Mouse (Mus musculus): ENCODE results near the gene P4hb. TPM values are rescaled to one million over a fixed set of nuclear protein-coding genes. Genes with fewer than 3 reads are reported as not detected.
"Not testable (repeated sequence)": the region's sequence is repeated elsewhere in the genome, so short reads cannot be mapped to it uniquely, and the experiment has no call there.

P4hb gene
- polyA plus RNA-seq, 1 experiment from 2014 or later, result 485 TPM

DNA sequence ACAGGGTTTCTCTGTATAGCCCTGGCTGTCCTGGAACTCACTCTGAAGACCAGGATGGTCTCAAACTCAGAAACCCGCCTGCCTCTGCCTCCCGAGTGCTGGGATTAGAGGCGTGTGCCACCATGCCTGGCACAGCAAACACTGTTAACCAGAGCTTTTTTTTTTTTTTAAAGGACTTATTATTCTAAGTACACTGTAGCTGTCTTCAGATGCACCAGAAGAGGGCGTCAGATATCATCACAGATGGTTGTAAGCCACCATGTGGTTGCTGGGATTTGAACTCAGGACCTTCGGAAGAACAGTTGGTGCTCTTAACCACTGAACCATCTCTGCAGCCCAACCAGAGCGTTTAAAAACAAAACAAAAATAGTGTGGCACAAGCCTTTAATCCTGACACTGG, 14.2 kb downstream of the P4hb start:
- H3K4me1 ChIP-seq; H3K27ac ChIP-seq; H3K27me3 ChIP-seq (ENCODE audit: poor library complexity, severe bottlenecking); H3K9me3 ChIP-seq; DNase-seq (ENCODE audit: extremely low spot score, low spot score); H3K4me3 ChIP-seq: not testable (repeated sequence)
- peaks cover 54% of the 10 kb centered on the region for H3K36me3 ChIP-seq (replicated peaks)
- 90% methylated on average over 6 of the region's 6 CpGs for WGBS

DNA sequence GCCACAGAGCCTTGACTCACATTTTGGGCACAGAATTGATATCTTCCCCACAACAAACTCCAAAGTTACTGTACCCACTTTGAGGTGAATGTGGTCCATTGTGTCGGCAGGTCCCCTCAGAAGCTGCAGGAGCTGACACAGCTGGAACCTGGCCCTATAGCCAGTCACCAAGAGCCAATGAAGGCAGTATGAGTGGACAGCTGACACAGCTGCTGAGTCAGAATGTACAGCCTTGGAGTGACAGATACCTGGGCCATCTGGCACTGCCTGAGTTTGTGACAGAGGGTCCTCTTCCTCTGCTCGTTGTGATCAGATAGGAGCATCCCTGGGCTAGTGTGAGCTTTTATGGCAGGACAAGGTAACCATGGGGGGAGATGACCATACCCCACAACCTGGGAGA, 17.8 kb downstream of the P4hb start:
- Histone ChIP-seq H3K27ac (no peak overlapping the region), H3K27me3 (ENCODE audit: poor library complexity, severe bottlenecking) (no peaks in the 10 kb centered on the region), H3K4me1 (peaks cover 6% of the 10 kb centered on the region), H3K36me3 (replicated peaks) (peaks cover 23% of the 10 kb centered on the region), H3K9me3 (peaks cover 9% of the 10 kb centered on the region), H3K4me3 (no peak overlapping the region; the same call in 1 of the 2 replicates)
- DNase-seq (ENCODE audit: extremely low spot score, low spot score), result no peak
- WGBS, result 88% methylated on average over 2 of the region's 2 CpGs

DNA sequence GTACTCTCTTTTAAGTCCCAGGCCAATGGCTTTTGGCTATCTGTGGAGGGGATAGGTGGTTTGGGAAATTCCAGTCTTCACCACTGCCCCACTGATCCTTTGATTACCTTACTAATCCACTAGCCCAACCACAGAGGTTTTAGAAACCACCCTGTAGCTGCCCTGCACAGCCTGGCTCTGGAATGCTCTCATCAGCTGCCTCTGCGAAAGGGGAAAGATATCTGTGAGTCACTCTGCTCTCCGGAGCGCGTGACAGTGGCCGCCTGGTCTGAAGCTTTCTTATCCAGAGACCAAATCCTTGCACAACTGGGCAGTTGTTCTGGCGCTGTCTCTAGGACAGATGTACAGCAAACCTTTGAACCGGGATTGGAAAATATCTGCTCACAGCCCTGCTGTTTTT, 18.2 kb downstream of the P4hb start:
- Histone ChIP-seq H3K4me1 (peaks cover 10% of the 10 kb centered on the region), H3K27ac (no peak overlapping the region), H3K9me3 (peaks cover 9% of the 10 kb centered on the region), H3K4me3 (no peak overlapping the region), H3K36me3 (replicated peaks) (peaks cover 19% of the 10 kb centered on the region), H3K27me3 (ENCODE audit: poor library complexity, severe bottlenecking) (no peaks in the 10 kb centered on the region)
- DNase-seq (ENCODE audit: extremely low spot score, low spot score), result no peak
- WGBS, result 80% methylated on average over 7 of the region's 7 CpGs

DNA sequence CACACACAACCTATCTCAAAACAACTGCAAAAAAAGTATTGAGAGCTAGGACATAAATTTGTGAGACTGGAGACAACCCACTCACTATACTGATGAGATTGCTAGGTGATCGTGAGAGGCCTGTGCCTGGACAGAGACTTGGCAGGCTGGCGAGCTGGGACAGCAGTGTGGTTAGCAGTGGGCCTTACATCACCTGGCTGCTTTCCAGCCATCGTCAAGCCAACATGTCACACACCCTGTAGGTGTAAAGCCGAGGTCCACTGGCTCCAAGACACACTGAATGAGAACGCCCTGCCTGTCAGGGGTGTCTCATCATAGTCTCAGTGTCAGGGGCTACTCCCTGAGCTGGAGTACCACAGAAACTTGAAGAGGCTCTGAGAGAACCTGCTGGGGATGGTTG, 20.3 kb downstream of the P4hb start:
- peaks cover 8% of the 10 kb centered on the region for H3K9me3 ChIP-seq
- peaks cover 29% of the 10 kb centered on the region for H3K4me1 ChIP-seq
- no peak overlapping the region for H3K4me3 ChIP-seq
- 85% methylated on average over 5 of the region's 5 CpGs for WGBS
- H3K27me3 ChIP-seq (ENCODE audit: poor library complexity, severe bottlenecking), result no peaks in the 10 kb centered on the region
- H3K36me3 ChIP-seq (replicated peaks), result peaks cover 8% of the 10 kb centered on the region
- no peak overlapping the region for H3K27ac ChIP-seq
- DNase-seq (ENCODE audit: extremely low spot score, low spot score), result no peak

DNA sequence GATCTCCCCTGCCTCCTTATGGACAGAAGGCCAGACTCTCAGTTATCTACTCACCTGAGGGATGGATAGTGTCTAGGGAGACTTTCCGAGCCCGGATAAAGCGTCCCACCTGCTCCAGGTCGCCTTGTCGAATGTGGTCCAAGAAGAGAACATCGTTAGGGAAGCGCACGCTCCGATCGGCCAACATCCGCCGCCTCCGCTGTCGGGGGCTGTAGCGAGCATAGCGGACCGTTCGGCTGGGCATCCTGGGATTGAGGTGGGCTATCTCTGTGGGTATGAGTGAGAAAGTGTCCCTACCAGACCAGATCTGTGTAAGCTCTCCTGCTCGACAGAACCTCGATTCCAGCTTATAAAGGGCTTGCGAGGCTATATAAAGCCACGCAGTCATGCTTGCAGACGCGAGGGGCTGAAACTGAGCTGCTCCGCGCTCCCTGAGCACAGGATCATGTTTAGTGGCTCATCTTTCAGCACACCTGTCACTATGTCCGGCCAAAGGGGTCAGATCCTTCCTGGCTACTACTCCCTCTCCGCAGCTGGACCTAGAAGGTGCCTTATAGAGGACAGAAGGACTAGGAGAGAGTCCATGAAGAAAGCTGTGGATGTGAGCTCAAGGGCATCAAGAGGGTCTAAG, 22.1 kb downstream of the P4hb start, which contains the start of gene Ppp1r27:
TSS of gene Ppp1r27 (minus strand) at position 323 of the 631 bp plus-strand sequence.
- peak within 1 kb of the TSS; percentile 96 for H3K27ac ChIP-seq
- peaks cover 33% of the 10 kb centered on the region for H3K4me1 ChIP-seq
- H3K27me3 ChIP-seq (ENCODE audit: poor library complexity, severe bottlenecking), result no peaks in the 10 kb centered on the region
- H3K4me3 ChIP-seq, result peak within 1 kb of the TSS; percentile 78
- H3K9me3 ChIP-seq, result no peaks in the 10 kb centered on the region
- WGBS, result 95% methylated on average over 28 of the region's 28 CpGs
- peaks cover 13% of the 10 kb centered on the region for H3K36me3 ChIP-seq (replicated peaks)
- no peak for DNase-seq (ENCODE audit: extremely low spot score, low spot score)

DNA sequence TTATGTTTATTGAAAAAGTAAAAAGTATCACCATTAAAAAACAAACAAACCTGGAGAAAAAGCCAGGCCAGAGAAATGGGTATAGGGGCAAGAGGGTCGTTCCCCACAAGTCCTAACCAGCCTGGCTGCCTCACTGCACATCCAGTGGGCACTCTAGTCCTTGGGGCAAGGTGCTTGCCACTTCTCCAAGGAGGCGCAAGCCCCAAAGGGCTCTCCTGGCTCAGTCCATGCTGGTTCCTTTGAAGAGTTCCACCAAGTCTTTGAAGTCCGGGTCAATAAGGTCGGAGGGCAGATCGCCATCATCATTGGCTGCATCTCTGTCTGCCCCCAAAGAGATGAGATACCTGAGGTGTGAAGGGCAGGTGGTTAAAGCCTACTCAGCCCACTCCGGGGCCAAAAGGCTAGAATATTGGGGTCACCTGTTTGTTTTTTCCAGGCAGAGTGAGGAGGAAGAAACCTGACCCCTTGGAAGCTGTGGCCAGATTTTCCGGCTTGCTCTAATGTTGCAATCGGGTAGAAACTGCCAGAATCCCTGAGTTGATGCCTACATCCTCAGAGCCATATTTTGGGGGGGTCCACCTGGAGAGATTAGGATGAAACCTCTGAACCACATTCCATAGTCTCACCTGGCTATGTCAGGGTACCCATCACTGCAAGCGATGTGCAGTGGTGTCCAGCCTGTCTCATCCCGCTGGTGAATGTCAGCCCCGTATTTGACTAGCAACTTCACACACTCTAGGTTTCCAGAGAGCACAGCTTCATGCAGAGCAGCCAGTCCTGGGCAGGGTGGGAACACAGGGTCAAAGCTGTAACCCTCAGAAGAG, 22.9 kb downstream of the P4hb start:
- H3K4me3 ChIP-seq, result peak overlapping the region; percentile 78
- no peaks in the 10 kb centered on the region for H3K27me3 ChIP-seq (ENCODE audit: poor library complexity, severe bottlenecking)
- H3K36me3 ChIP-seq (replicated peaks), result peaks cover 19% of the 10 kb centered on the region
- H3K9me3 ChIP-seq, result no peaks in the 10 kb centered on the region
- peak overlapping the region; percentile 96 for H3K27ac ChIP-seq
- WGBS, result 80% methylated on average over 11 of the region's 11 CpGs
- H3K4me1 ChIP-seq, result peaks cover 33% of the 10 kb centered on the region
- no peak for DNase-seq (ENCODE audit: extremely low spot score, low spot score)

DNA sequence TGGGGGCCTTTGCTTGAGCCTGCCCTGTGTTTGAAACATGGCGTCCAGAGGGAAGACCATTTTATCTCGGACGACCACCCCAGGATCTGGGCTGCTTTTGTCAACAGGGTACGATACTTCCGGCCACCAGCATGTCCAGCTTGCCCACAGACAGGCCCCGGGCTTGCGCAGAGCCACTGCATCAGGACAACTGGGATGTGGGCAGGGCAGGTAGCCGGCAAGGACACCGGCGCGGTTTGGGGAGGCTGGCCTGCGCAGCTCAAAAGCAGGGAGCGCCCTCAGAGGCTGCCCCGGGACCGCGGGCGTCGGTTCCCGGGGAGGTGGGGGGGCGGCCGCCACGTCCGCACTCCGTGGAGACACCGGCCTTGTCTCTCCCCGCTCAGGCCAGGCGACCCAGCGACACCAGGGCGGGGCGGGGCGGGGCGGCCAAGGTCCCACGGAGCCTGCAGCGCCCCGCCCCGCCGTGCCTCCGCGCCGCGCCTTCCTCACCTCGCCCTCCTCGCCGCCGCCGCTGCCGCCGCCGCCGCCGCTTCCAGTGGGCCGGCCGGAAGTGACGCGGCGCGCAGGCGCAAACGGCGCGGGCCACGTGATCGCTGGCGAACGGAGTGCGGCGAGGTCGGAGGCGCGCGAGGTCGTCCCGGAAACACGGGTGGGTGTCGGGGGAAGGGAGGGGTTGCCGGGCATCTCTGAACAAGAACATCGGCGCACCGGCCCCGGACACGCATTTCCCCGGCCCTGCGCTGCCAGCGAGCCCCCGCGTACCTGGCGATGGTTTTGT, 23.7 kb downstream of the P4hb start, which contains the start of gene Mcrip1:
TSS of gene Mcrip1 (minus strand) at position 560 of the 778 bp plus-strand sequence.
- WGBS, result under 1% methylated on average over 85 of the region's 87 CpGs
- Histone ChIP-seq H3K36me3 (replicated peaks) (peaks cover 28% of the 10 kb centered on the region), H3K9me3 (no peaks in the 10 kb centered on the region), H3K4me1 (peaks cover 33% of the 10 kb centered on the region), H3K27ac (peak within 1 kb of the TSS; percentile 96), H3K27me3 (ENCODE audit: poor library complexity, severe bottlenecking) (no peaks in the 10 kb centered on the region), H3K4me3 (peak within 1 kb of the TSS; percentile 78)
- peak; percentile 88 for DNase-seq (ENCODE audit: extremely low spot score, low spot score)

DNA sequence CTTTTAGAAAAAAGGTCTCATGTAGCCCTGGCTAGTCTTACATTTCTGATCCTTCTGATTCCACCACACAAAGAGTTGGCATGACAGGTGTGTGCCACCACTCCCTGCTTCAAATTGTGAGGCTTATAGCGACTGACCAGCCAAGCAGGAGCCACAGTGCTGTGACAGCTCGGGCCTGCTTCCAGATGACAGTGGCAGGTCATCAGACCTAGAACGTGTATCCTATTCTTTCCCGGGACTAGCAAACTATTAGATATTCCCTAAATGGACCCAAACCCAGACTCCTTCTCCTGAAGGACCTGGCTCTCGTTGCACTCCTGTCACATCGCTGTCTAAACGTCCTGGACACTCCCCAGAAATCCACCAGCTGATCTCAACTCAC, 24.3 kb downstream of the P4hb start:
- no peak for DNase-seq (ENCODE audit: extremely low spot score, low spot score)
- peaks cover 33% of the 10 kb centered on the region for H3K36me3 ChIP-seq (replicated peaks)
- 37% methylated on average over 7 of the region's 7 CpGs for WGBS

DNA sequence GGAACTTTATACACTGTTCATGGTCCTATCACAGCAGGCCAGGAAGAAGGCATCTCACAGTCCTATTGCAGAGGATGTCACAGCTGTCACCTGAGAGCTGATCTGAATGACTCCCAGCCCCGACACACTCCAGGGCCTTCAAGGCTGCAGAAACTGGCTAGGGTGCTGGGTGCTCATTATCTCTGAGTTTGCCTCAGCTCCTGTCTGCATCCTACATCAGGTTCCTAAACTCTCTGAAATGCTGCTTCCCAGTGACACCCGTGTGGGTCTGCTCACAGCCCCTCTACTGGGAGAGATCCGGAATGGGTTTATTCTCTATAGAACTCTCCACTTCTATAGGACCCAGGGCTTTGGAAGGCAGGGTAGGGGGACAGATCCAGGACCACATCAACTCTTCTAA, 24.8 kb downstream of the P4hb start:
- H3K27me3 ChIP-seq (ENCODE audit: poor library complexity, severe bottlenecking), result no peaks in the 10 kb centered on the region
- no peak for DNase-seq (ENCODE audit: extremely low spot score, low spot score)
- 0 out of 2 replicates have a peak overlapping the region, but pooled peaks have one; percentile 96 for H3K27ac ChIP-seq
- peak overlapping the region; percentile 78 for H3K4me3 ChIP-seq
- H3K9me3 ChIP-seq, result no peaks in the 10 kb centered on the region
- peaks cover 39% of the 10 kb centered on the region for H3K36me3 ChIP-seq (replicated peaks)
- H3K4me1 ChIP-seq, result peaks cover 33% of the 10 kb centered on the region
- 93% methylated on average over 3 of the region's 3 CpGs for WGBS

More for the DNA sequence above, 24.3 kb downstream of the P4hb start:
- Histone ChIP-seq H3K9me3 (no peaks in the 10 kb centered on the region), H3K4me1 (peaks cover 33% of the 10 kb centered on the region), H3K27me3 (ENCODE audit: poor library complexity, severe bottlenecking) (no peaks in the 10 kb centered on the region), H3K27ac (peak overlapping the region; percentile 96), H3K4me3 (peak overlapping the region; percentile 78)

DNA sequence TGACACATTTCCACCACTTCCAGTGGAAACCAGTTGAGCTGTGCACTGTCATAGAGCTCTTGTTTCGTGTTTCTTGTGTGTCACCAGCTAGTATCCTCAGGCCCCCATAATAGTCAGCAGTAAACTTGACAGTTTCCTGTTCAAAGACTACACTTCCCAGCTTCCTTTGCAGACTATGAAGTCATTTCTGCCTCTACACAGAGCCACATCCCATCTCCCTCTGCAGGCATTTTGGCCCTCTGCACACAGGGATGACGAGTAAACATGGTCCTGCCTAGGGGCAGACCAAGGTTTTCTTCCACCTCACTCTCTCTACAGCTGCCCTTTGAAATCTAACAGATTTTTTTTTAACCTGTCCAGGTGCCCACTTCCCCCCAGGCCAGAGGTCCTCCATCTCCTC, 25.6 kb downstream of the P4hb start:
- H3K27me3 ChIP-seq (ENCODE audit: poor library complexity, severe bottlenecking), result no peaks in the 10 kb centered on the region
- peaks cover 33% of the 10 kb centered on the region for H3K4me1 ChIP-seq
- peak overlapping the region; percentile 78 for H3K4me3 ChIP-seq
- H3K27ac ChIP-seq, result no peak overlapping the region
- peaks cover 47% of the 10 kb centered on the region for H3K36me3 ChIP-seq (replicated peaks)
- H3K9me3 ChIP-seq, result no peaks in the 10 kb centered on the region
- no peak for DNase-seq (ENCODE audit: extremely low spot score, low spot score)
- WGBS, result 76% methylated on average over 2 of the region's 2 CpGs

DNA sequence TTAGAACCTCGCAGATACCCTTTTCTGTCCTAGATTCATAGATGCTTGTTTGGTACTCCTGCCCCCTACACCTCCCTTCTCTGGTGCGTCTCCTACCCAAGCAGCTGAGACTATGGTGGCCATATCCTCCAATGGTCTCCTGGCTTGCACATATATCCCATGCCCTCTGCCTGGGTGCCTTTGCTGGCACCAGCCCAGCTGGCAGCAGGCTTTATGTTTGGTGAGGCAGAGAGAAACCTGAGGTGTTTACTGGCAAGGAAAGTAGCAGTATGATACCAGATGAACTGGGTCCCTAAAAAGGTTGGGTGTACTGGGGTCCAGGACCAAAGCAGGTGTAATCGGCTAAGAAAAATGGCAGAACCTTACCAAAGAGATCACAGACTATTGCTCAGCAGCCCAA, 27.1 kb downstream of the P4hb start:
- no peak for DNase-seq (ENCODE audit: extremely low spot score, low spot score)
- WGBS, result 92% methylated on average over 3 of the region's 3 CpGs
- Histone ChIP-seq H3K4me3 (no peak overlapping the region; the same call in 1 of the 2 replicates), H3K27me3 (ENCODE audit: poor library complexity, severe bottlenecking) (no peaks in the 10 kb centered on the region), H3K9me3 (no peaks in the 10 kb centered on the region), H3K36me3 (replicated peaks) (peaks cover 55% of the 10 kb centered on the region), H3K4me1 (peaks cover 37% of the 10 kb centered on the region), H3K27ac (no peak overlapping the region)

DNA sequence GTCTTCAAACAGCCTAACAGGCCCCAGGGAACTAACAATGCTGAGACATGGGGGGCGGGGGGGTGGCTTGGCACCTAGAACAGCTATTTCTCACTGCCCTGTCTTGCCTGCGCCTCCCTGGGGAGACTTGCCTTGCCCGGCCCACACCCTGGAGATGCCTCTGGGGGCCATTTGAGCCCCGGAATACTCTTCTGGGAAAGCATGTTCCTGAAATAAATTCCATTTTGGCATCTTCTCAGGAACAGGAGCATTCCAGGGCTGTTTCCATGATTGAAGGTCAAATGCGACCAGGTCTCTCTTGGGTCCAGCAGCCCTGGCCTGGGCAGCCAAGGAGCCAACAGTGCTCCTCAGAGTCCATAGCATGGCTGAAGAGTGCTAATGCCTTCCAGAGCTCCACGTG, 30.7 kb downstream of the P4hb start:
- H3K27me3 ChIP-seq (ENCODE audit: poor library complexity, severe bottlenecking), result peaks cover 5% of the 10 kb centered on the region; the same call in 1 of the 2 replicates
- 90% methylated on average over 6 of the region's 6 CpGs for whole genome bisulfite sequencing
- peaks cover 46% of the 10 kb centered on the region for H3K36me3 ChIP-seq (replicated peaks)
- H3K4me1 ChIP-seq, result peaks cover 30% of the 10 kb centered on the region
- no peak overlapping the region for H3K27ac ChIP-seq
- H3K4me3 ChIP-seq, result no peak overlapping the region
- DNase-seq (ENCODE audit: extremely low spot score, low spot score), result no peak
- H3K9me3 ChIP-seq, result no peaks in the 10 kb centered on the region
